Mouse (Mus musculus): ENCODE measurements around the gene Padi2. TPM values are rescaled to one million over a fixed set of nuclear protein-coding genes. Genes with fewer than 3 reads are reported as not detected.

Padi2 gene
- polyA plus RNA-seq, 1 experiment from 2014 or later: 0.90 TPM

DNA sequence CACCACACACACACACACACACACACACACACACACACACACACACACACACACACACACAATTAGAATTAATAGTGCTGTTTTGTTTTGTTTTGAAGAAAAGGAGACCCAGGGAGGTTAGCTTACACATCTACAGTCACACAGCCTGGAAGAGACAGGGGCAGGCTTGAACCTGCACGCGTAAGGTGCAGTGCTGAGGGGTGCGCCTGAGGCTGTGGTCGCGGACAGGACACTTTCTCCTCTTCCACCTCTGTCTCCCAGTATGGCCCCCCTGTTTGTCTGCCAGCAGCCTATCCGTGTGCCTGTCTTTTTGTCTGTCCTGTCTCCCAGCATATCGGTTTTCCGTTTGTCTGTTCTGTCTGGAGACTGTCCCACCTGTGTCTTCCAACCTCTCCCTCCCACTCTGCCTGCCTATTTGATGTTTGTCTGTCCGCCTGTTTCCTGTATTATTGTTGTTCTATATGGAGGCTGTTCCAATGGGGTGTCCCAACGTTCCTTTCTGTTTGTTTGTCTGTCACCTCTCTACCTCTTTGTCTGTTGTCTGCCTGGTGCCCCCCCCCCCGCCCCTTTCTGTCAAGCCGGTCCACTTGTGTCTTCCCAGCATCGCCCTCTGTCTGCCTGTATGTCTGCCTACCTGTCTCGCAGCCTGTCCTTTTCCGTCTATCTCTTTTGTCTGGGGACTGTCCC, 80.0 kb downstream of the Padi2 start:
- peaks cover 40% of the 10 kb centered on the region for H3K4me1 ChIP-seq
- H3K27ac ChIP-seq (replicated peaks): peak overlapping the region; percentile 81
- peak overlapping the region; percentile 100 for H3K9ac ChIP-seq (replicated peaks)
- no peaks in the 10 kb centered on the region for H3K27me3 ChIP-seq
- peak overlapping the region; percentile 78 for H3K4me2 ChIP-seq (replicated peaks)
- H3K9me3 ChIP-seq: no peaks in the 10 kb centered on the region
- no peaks in the 10 kb centered on the region for H3K36me3 ChIP-seq
- peak; percentile 41 for ATAC-seq (replicated peaks)
- peak overlapping the region; percentile 98 for H3K4me3 ChIP-seq
- WGBS: 21% methylated on average over 15 of the region's 15 CpGs

DNA sequence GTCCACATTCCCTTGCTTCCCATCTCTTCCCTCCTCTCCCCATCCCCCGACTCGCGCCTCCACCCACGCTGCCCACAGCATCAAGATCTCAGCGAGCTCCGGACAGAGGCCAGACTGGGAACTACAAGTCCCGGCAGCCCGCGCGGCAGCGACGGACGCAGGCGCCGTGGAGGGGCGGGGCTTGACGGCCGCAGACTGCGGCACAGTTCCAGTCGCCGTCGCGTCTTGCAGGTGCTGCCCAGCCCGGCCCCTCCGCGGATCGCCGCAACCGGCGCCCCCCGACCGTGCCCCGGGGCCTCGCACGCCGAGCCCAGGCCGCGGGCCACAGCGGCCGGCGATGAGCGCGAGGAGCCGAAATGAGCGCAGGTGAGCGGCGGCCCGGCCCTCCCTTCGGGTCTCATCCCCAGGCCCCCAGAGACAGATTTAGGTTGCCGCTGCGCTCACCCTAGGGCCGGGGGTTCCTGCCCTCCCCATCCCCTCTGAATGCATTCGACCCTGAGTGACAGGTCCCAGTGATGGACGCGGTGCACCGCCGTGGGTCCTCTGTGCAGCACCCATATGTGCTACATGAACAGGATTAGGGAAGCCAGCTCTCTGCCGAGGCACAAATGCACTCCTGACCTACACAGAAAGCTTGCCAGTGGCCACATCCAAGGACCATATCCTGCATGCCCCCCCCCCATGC, 80.7 kb downstream of the Padi2 start, which contains the start of gene Atp13a2:
Gene Atp13a2, plus strand, starts transcription at position 163 of the 685 bp plus-strand sequence.
- peak within 1 kb of the TSS; percentile 78 for H3K4me2 ChIP-seq (replicated peaks)
- peak within 1 kb of the TSS; percentile 81 for H3K27ac ChIP-seq (replicated peaks)
- H3K36me3 ChIP-seq: no peaks in the 10 kb centered on the region
- no peaks in the 10 kb centered on the region for H3K9me3 ChIP-seq
- H3K27me3 ChIP-seq: no peaks in the 10 kb centered on the region
- peak within 1 kb of the TSS; percentile 98 for H3K4me3 ChIP-seq
- ATAC-seq (replicated peaks): peak; percentile 91
- H3K4me1 ChIP-seq: peaks cover 40% of the 10 kb centered on the region
- WGBS: under 1% methylated on average over 58 of the region's 58 CpGs
- H3K9ac ChIP-seq (replicated peaks): peak within 1 kb of the TSS; percentile 100

DNA sequence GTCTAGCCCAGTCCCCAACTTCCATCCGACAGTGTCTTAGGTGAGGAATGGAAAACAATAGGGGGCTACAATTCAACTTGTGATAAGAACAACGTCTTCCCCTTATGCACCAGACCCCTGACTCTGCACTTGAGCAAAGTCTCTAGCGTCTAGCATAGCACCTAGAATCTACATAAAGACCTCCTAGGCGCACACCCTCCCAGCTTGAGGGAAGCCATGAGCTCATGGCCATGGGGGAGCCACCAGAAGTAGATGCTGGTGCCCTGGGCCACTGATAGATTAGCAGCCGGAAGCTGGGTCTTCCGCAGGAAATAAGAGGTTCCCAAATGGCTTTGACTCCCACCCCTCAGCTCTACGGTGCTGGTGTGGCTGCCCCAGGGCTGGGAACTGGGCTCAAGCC, 81.3 kb downstream of the Padi2 start:
- peak overlapping the region; percentile 81; the same call in 1 of the 2 replicates for H3K27ac ChIP-seq (replicated peaks)

DNA sequence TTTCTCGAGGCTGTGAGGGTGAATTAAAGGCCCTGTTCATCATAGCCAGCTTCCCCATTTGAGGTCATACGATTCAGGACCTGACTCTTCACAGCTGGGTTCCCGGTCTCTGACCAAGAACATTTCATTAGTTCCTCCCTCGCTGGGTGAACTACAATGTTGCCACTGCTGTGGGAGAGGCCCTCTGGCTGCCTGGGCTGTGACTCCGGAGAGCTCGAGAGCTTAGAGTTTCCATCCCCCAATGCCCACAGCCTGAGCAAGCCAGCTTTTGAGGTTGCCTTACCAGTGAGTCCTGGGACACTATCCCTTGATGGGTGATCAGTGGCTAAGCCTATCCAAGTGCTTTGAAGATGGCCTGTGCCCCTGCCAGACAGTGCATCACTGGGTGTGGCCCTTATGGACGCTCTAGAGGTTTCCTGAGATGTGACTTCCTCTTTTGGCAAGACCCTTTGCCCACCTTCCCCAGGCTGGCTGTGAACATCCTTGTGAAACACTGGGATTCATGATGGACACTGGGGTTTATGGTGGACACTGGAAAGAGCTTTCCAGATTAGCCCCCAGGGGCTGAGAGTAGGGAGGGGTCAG, 82.7 kb downstream of the Padi2 start:
- Histone ChIP-seq H3K4me1 (peaks cover 35% of the 10 kb centered on the region), H3K9ac (replicated peaks) (no peak overlapping the region; the same call in 1 of the 2 replicates), H3K36me3 (peaks cover 16% of the 10 kb centered on the region), H3K4me3 (no peak overlapping the region), H3K4me2 (replicated peaks) (peak overlapping the region; percentile 78; the same call in 1 of the 2 replicates), H3K27ac (replicated peaks) (no peak overlapping the region), H3K9me3 (no peaks in the 10 kb centered on the region), H3K27me3 (no peaks in the 10 kb centered on the region)
- ATAC-seq (replicated peaks): no peak
- 54% methylated on average over 7 of the region's 7 CpGs for WGBS

More for the DNA sequence above, 81.3 kb downstream of the Padi2 start:
- Histone ChIP-seq H3K27me3 (no peaks in the 10 kb centered on the region), H3K4me3 (peak overlapping the region; percentile 98), H3K4me2 (replicated peaks) (peak overlapping the region; percentile 78), H3K9ac (replicated peaks) (peak overlapping the region; percentile 100), H3K9me3 (no peaks in the 10 kb centered on the region), H3K36me3 (peaks cover 5% of the 10 kb centered on the region), H3K4me1 (peaks cover 40% of the 10 kb centered on the region)
- ATAC-seq (replicated peaks): peak; percentile 6; the same call in 1 of the 2 replicates
- WGBS: 38% methylated on average over 7 of the region's 7 CpGs

DNA sequence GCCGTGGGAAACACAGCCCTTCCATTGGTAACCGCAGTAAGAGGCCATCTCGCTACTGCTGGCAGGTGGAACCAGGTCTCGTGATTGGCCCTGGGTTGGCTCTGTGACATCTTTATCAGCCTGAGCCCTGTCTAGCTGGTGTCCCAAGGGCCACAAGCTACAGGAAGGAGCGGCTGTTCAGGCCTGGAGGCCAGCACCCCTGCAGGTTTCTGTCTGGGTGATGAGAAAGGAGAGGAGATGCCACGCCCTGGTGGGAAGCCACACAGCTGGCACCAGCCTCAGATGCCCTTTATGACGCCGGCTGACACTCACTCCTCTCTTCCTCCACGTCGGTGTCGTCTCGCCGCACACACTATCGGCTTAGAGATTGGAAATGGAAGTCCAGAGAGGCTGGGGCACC, 83.3 kb downstream of the Padi2 start:
- H3K27ac ChIP-seq (replicated peaks): no peak overlapping the region
- no peak overlapping the region for H3K4me2 ChIP-seq (replicated peaks)
- no peak overlapping the region for H3K9ac ChIP-seq (replicated peaks)
- H3K9me3 ChIP-seq: no peaks in the 10 kb centered on the region
- WGBS: 93% methylated on average over 14 of the region's 14 CpGs
- no peak for ATAC-seq (replicated peaks)
- H3K4me1 ChIP-seq: peaks cover 35% of the 10 kb centered on the region
- H3K4me3 ChIP-seq: no peak overlapping the region
- H3K36me3 ChIP-seq: peaks cover 23% of the 10 kb centered on the region
- H3K27me3 ChIP-seq: no peaks in the 10 kb centered on the region

DNA sequence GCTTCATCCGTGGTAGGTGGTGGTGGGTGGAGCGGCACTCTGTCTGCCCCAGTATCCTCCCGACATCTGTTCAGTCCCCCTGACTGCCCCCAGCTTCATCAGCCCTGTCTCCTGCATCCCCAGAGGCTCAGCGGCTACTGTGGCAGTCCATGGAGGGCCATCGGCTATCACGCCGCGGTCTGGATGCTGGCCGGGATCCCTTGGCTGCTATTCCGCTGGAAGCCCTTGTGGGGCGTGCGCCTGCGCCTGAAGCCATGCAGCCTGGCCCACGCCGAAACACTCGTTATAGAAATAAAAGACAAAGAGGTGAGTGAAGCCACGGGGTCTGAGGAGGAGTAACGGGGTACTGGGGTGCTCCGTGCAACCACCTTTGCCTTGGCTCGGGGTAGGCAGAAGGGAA, 86.1 kb downstream of the Padi2 start:
- H3K27me3 ChIP-seq: no peaks in the 10 kb centered on the region
- no peak overlapping the region for H3K4me3 ChIP-seq
- no peak overlapping the region for H3K4me2 ChIP-seq (replicated peaks)
- ATAC-seq (replicated peaks): no peak
- H3K9ac ChIP-seq (replicated peaks): no peak overlapping the region
- whole genome bisulfite sequencing: 79% methylated on average over 20 of the region's 20 CpGs
- no peak overlapping the region for H3K27ac ChIP-seq (replicated peaks)
- peaks cover 27% of the 10 kb centered on the region for H3K4me1 ChIP-seq
- H3K9me3 ChIP-seq: no peaks in the 10 kb centered on the region
- peaks cover 50% of the 10 kb centered on the region for H3K36me3 ChIP-seq

DNA sequence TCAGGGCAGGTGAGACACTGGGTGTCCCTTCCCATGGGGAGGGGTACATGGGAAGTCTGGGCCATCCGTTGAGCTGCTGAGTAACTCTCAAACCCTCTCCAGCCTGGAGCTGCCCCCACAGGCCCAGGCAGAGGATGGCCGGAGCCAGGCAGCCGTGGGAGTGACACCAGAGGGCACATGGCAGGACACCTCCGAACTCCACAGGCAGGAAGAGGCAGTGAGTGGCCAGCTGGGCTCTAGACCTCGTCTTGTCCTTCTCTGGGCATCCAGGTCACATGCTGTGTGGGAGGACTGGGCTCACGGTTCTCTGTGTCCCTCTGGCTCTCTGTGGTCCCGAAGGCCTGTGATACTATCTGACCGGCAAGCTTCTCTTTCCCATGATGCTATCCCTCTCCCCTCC, 87.7 kb downstream of the Padi2 start:
- Histone ChIP-seq H3K4me1 (peaks cover 11% of the 10 kb centered on the region), H3K4me2 (replicated peaks) (no peak overlapping the region), H3K4me3 (no peak overlapping the region), H3K27ac (replicated peaks) (no peak overlapping the region), H3K9ac (replicated peaks) (no peak overlapping the region), H3K27me3 (no peaks in the 10 kb centered on the region), H3K9me3 (no peaks in the 10 kb centered on the region), H3K36me3 (peaks cover 63% of the 10 kb centered on the region)
- WGBS: 88% methylated on average over 8 of the region's 8 CpGs
- no peak for ATAC-seq (replicated peaks)

DNA sequence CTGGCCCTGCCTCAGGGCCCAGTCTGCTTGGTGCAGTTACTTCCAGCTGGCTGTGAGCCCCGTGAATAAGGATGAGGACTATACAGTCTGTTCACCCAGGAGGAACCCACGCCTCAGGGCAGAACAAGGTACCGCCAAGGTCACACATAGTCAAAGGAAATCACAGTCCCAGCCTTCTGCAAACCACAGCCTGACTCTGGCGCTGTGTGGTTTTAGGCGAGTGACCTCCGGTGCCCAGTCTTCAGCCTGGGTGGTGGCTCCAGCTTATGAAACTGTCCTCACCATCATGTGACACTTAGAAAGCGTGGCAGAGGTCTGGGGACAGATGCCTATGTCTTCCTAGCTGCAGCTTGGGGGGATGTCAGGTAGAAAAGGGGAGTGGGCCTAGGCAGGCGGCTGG, 89.7 kb downstream of the Padi2 start:
- Histone ChIP-seq H3K9ac (replicated peaks) (no peak overlapping the region), H3K4me3 (no peak overlapping the region), H3K9me3 (no peaks in the 10 kb centered on the region), H3K4me2 (replicated peaks) (no peak overlapping the region), H3K36me3 (peaks cover 82% of the 10 kb centered on the region), H3K27ac (replicated peaks) (no peak overlapping the region), H3K4me1 (no peaks in the 10 kb centered on the region), H3K27me3 (no peaks in the 10 kb centered on the region)
- no peak for ATAC-seq (replicated peaks)
- 91% methylated on average over 8 of the region's 8 CpGs for WGBS

DNA sequence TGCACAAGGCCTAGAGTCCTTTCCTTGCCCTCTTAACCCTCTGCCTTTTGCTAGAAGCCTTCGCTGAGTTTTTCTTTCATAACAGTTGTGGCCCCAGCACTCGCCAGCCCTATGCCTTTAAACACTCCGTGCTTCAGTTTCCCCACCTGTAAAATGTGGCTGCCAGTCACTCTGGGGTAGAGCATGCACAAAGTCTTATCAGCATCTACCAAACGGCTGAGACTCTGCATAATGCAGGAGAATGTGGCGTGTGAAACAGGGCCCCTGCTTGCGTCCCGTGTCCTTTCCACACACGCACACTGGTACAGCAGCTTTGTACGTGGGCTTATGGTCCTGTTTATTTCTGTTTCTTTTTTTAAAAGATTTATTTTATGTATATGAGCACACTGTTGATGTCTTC, 90.7 kb downstream of the Padi2 start:
- H3K4me3 ChIP-seq: no peak overlapping the region
- peaks cover 92% of the 10 kb centered on the region for H3K36me3 ChIP-seq
- ATAC-seq (replicated peaks): no peak
- no peaks in the 10 kb centered on the region for H3K9me3 ChIP-seq
- H3K4me1 ChIP-seq: no peaks in the 10 kb centered on the region
- 96% methylated on average over 9 of the region's 9 CpGs for WGBS
- no peak overlapping the region for H3K9ac ChIP-seq (replicated peaks)
- no peaks in the 10 kb centered on the region for H3K27me3 ChIP-seq
- no peak overlapping the region for H3K27ac ChIP-seq (replicated peaks)
- H3K4me2 ChIP-seq (replicated peaks): no peak overlapping the region

Other genes with a start within 250 kb of the Padi2 start
- gene Arhgef10l, start 240.3 kb upstream of the Padi2 start, polyA plus RNA-seq (2015; fragmentation: Nextera tagmentation; extraction: Ambion mirVana): 24.5 and 26.9 TPM in 2 replicates
- gene Rcc2, start 205.8 kb upstream of the Padi2 start, polyA plus RNA-seq (2015; fragmentation: Nextera tagmentation; extraction: Ambion mirVana): 36.1 and 51.2 TPM in 2 replicates
- 0.06 and 0.10 TPM in 2 replicates for gene Padi6, start 163.7 kb upstream of the Padi2 start, polyA plus RNA-seq (2015; fragmentation: Nextera tagmentation; extraction: Ambion mirVana)
- gene Padi4, start 132.1 kb upstream of the Padi2 start, polyA plus RNA-seq (2015; fragmentation: Nextera tagmentation; extraction: Ambion mirVana): 0.06 TPM in 1 of 2 replicates, not detected in the other
- not detected in 2 replicates for gene Padi3, start 95.7 kb upstream of the Padi2 start, polyA plus RNA-seq (2015; fragmentation: Nextera tagmentation; extraction: Ambion mirVana)
- not detected in 2 replicates for gene Padi1, start 60.6 kb upstream of the Padi2 start, polyA plus RNA-seq (2015; fragmentation: Nextera tagmentation; extraction: Ambion mirVana)
- 428 and 441 TPM in 2 replicates for gene Sdhb, start 54.9 kb downstream of the Padi2 start, polyA plus RNA-seq (2015; fragmentation: Nextera tagmentation; extraction: Ambion mirVana)
- 123 and 127 TPM in 2 replicates for gene Atp13a2, start 80.5 kb downstream of the Padi2 start, polyA plus RNA-seq (2015; fragmentation: Nextera tagmentation; extraction: Ambion mirVana)
- gene Mfap2, start 104.1 kb downstream of the Padi2 start, polyA plus RNA-seq (2015; fragmentation: Nextera tagmentation; extraction: Ambion mirVana): 215 and 229 TPM in 2 replicates
- 8.3 and 10.2 TPM in 2 replicates for gene Crocc, start 154.2 kb downstream of the Padi2 start, polyA plus RNA-seq (2015; fragmentation: Nextera tagmentation; extraction: Ambion mirVana)
- gene Necap2, start 172.0 kb downstream of the Padi2 start, polyA plus RNA-seq (2015; fragmentation: Nextera tagmentation; extraction: Ambion mirVana): 50.5 and 55.8 TPM in 2 replicates
- 0.53 TPM in 1 of 2 replicates, not detected in the other for gene Spata21, start 182.0 kb downstream of the Padi2 start, polyA plus RNA-seq (2015; fragmentation: Nextera tagmentation; extraction: Ambion mirVana)
- gene Szrd1, start 233.4 kb downstream of the Padi2 start, polyA plus RNA-seq (2015; fragmentation: Nextera tagmentation; extraction: Ambion mirVana): 26.3 and 30.9 TPM in 2 replicates
- 25.0 and 26.5 TPM in 2 replicates for gene Fbxo42, start 241.6 kb downstream of the Padi2 start, polyA plus RNA-seq (2015; fragmentation: Nextera tagmentation; extraction: Ambion mirVana)